Mouse (Mus musculus): ENCODE data around the gene Olfr1217.
"Not testable (repeated sequence)": the region's sequence is repeated elsewhere in the genome, so short reads cannot be mapped to it uniquely, and the experiment has no call there.

The Olfr1217 gene

GRCm38 (mm10) chr2:89031965-89032364 lies at the start of gene Olfr1217:
Gene Olfr1217 (minus strand): TSS chr2:89032065.
- no peak for DNase-seq (ENCODE audit: low read depth, low spot score)

- no peak for DNase-seq (ENCODE audit: low read depth, low spot score)
These were observed 49.6 kb upstream of the Olfr1217 start for GRCm38 (mm10) chr2:89081487-89081886.

DNA sequence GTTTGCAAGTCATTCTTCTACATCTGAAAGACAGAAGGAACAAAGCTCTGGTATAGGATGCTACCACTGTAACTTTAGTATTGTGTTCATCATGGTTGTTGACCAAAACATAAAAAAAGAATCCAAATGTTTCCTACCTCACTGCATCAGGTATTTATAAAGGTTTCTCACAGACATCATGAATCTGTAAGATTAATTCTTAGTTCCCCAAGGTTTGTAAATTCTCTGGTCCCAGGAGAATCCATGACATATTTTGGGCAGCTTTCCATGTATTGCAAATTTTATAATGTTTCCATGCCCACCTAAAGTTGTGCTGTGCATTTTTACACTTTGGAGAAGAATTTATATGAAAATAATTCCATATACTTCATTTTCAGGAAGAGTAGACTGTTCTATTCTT lies 29.2 kb upstream of the Olfr1217 start, which contains the start of gene Olfr1218:
TSS of gene Olfr1218 (minus strand) at position 101 of the 400 bp plus-strand sequence.
- DNase-seq (ENCODE audit: low read depth, low spot score), result no peak

GRCm38 (mm10) chr2:89021436-89021835 lies 10.4 kb downstream of the Olfr1217 start:
- DNase-seq (ENCODE audit: low read depth, low spot score), result not testable (repeated sequence)

DNA sequence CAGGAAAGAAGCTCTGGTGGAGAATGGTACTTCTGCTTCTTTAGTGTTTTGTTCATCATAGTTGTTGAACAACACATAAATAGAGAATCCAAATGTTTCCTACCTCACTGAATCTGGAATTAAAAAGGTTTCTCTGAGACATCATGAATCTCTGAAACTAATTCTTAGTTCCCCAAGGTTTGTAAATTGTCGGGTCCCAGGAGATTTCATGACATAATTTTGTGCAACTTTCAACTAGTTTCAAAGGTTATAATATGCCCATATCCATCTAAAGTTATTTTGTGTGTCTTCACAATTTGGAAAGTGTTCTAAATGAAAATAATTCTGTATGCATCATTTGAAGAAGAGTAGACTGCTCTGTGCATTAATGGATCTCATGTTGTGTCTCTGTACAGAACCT lies 13.6 kb downstream of the Olfr1217 start, which contains the start of gene Olfr1216:
TSS of gene Olfr1216 (minus strand) at position 101 of the 400 bp plus-strand sequence.
- no peak for DNase-seq (ENCODE audit: low read depth, low spot score)

GRCm38 (mm10) chr2:89006873-89007272 lies 25.0 kb downstream of the Olfr1217 start, which contains the start of gene Olfr1215:
Gene Olfr1215 (minus strand): TSS chr2:89006973.
- no peak for DNase-seq (ENCODE audit: low read depth, low spot score)

DNA sequence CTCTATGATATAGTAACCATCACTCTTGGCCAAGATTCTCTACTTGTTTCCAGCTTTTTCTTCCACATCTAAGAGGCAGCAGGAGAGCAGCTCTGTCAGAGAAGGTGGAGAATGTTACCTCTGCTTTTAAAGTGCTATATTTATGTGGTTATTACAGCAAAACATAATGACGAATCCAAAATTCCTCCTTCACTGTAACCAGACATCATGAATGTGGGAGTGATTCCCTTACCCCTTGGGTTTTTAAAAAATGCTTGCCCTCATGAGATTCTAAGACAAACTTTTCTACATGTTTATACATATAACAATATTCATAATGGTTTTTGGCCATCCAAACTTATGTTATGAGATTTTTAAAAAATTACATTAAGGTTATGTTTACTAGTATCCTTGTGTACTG lies 39.3 kb downstream of the Olfr1217 start, which contains the start of gene Olfr1214:
TSS of gene Olfr1214 (minus strand) at position 101 of the 400 bp plus-strand sequence.
- DNase-seq (ENCODE audit: low read depth, low spot score), result no peak

DNA sequence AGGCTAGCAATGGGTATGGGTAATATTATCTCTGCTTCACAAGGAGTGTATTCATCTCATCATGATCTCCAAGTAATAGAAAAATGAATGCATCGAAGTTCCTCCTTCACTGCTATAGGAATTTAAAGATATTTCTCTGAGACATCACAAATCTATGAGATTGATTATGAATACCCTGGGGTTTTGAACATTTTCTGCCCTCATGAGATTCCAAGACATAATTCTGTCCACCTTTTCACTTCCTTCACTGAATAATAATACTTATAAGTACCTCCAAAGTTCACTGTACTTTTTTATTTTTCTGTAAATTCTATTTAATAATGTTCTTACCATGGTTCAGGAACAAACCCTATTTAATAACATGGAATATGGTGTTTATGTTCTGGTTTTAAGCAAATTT lies 51.7 kb downstream of the Olfr1217 start, which contains the start of gene Gm13762:
TSS of gene Gm13762 (minus strand) at position 101 of the 400 bp plus-strand sequence.
- no peak for DNase-seq (ENCODE audit: low read depth, low spot score)
